Mouse (Mus musculus): Measurements from ENCODE around the gene Hdac9. TPM values are rescaled to one million over a fixed set of nuclear protein-coding genes. Genes with fewer than 3 reads are reported as not detected.
A peak's percentile ranks its signal among the peaks of the same experiment; 100 is the strongest.

Hdac9 gene
- total RNA-seq, 2 experiments from 2014 or later = 2.8 to 5.2 TPM

GRCm38 (mm10) chr12:34641705-34642259, 275.1 kb downstream of the Hdac9 start:
- intact Hi-C loops (cut with DNase I; ENCODE audit: low total_unique reads) = no loop called here
- DNase-seq = no peak

GRCm38 (mm10) chr12:34637238-34638124, 279.4 kb downstream of the Hdac9 start:
- intact Hi-C loops (cut with DNase I; ENCODE audit: low total_unique reads) = no loop called here
- DNase-seq = no peak

GRCm38 (mm10) chr12:34619101-34619500, 297.8 kb downstream of the Hdac9 start:
- no peak for DNase-seq
- intact Hi-C loops (cut with DNase I; ENCODE audit: low total_unique reads) = no loop called here

GRCm38 (mm10) chr12:34618321-34618720, 298.6 kb downstream of the Hdac9 start:
- intact Hi-C loops (cut with DNase I; ENCODE audit: low total_unique reads) = no loop called here
- no peak for DNase-seq

- intact Hi-C loops (cut with DNase I; ENCODE audit: low total_unique reads) = no loop called here
- no peak for DNase-seq
Measured at GRCm38 (mm10) chr12:34617836-34618235, 299.1 kb downstream of the Hdac9 start.

- intact Hi-C loops (cut with DNase I; ENCODE audit: low total_unique reads) = no loop called here
- no peak for DNase-seq
Measured at GRCm38 (mm10) chr12:34614796-34615195, 302.1 kb downstream of the Hdac9 start.

GRCm38 (mm10) chr12:34612511-34612910, 304.4 kb downstream of the Hdac9 start:
- intact Hi-C loops (cut with DNase I; ENCODE audit: low total_unique reads) = no loop called here
- DNase-seq = no peak

- DNase-seq = no peak
Measured at GRCm38 (mm10) chr12:34604521-34604920, 312.4 kb downstream of the Hdac9 start.

GRCm38 (mm10) chr12:34594167-34594793, 322.6 kb downstream of the Hdac9 start:
- intact Hi-C loops (cut with DNase I; ENCODE audit: low total_unique reads) = no loop called here
- no peak for DNase-seq

More at GRCm38 (mm10) chr12:34604521-34604920, 312.4 kb downstream of the Hdac9 start:
- intact Hi-C loops (cut with DNase I; ENCODE audit: low total_unique reads) = no loop called here

- no peak for DNase-seq
- intact Hi-C loops (cut with DNase I; ENCODE audit: low total_unique reads) = no loop called here
Measured at GRCm38 (mm10) chr12:34587171-34587570, 329.7 kb downstream of the Hdac9 start.

GRCm38 (mm10) chr12:34582522-34582921, 334.4 kb downstream of the Hdac9 start:
- intact Hi-C loops (cut with DNase I; ENCODE audit: low total_unique reads) = no loop called here
- no peak for DNase-seq

- no peak for DNase-seq
- intact Hi-C loops (cut with DNase I; ENCODE audit: low total_unique reads) = no loop called here
Measured at GRCm38 (mm10) chr12:34579220-34579619, 337.7 kb downstream of the Hdac9 start.

GRCm38 (mm10) chr12:34571069-34571468, 345.8 kb downstream of the Hdac9 start:
- intact Hi-C loops (cut with DNase I; ENCODE audit: low total_unique reads) = no loop called here
- DNase-seq = no peak

- intact Hi-C loops (cut with DNase I; ENCODE audit: low total_unique reads) = no loop called here
- no peak for DNase-seq
Measured at GRCm38 (mm10) chr12:34569472-34569871, 347.4 kb downstream of the Hdac9 start.

- intact Hi-C loops (cut with DNase I; ENCODE audit: low total_unique reads) = no loop called here
- no peak for DNase-seq
Measured at GRCm38 (mm10) chr12:34569052-34569451, 347.8 kb downstream of the Hdac9 start.

GRCm38 (mm10) chr12:34562331-34562730, 354.6 kb downstream of the Hdac9 start:
- no peak for DNase-seq

GRCm38 (mm10) chr12:34559001-34559400, 357.9 kb downstream of the Hdac9 start:
- intact Hi-C loops (cut with DNase I; ENCODE audit: low total_unique reads) = no loop called here
- no peak for DNase-seq

More at GRCm38 (mm10) chr12:34562331-34562730, 354.6 kb downstream of the Hdac9 start:
- intact Hi-C loops (cut with DNase I; ENCODE audit: low total_unique reads) = no loop called here

GRCm38 (mm10) chr12:34554803-34555202, 362.1 kb downstream of the Hdac9 start:
- intact Hi-C loops (cut with DNase I; ENCODE audit: low total_unique reads) = no loop called here
- no peak for DNase-seq

- no peak for DNase-seq
- intact Hi-C loops (cut with DNase I; ENCODE audit: low total_unique reads) = no loop called here
Measured at GRCm38 (mm10) chr12:34550268-34550667, 366.6 kb downstream of the Hdac9 start.

- intact Hi-C loops (cut with DNase I; ENCODE audit: low total_unique reads) = loop anchor here (2.0 kb wide), 1 partner anchor 24 kb away; no protein-coding TSS in a partner anchor
- DNase-seq = peak; percentile 14
Measured at GRCm38 (mm10) chr12:34529165-34529545, 387.7 kb downstream of the Hdac9 start.

Data from gastrocnemius, postnatal 14 days (tissue).